Mouse (Mus musculus): ENCODE results near the gene Aimp2.

Gene Aimp2

DNA sequence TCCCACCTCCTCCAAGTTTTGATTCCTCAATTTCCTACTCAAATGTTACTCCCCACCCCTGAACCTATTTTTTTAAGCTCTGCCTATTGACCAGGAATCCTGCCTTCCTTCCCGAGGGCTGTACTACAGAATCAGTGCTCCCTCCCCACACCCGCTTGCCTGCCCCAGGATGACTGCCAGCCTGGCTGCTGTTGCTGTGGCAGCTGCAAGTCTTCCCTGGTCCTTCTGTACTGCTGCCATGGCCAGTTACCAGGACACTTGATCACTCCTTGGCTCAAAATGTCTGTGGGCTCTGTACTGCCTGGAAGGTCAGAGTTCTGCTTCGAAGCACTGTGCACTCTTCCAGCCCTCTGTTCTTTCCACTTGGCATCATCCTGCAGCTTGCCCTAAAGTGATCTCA is 7.5 kb downstream of the Aimp2 start:
- no peak for DNase-seq (ENCODE audit: low read depth, low spot score)

DNA sequence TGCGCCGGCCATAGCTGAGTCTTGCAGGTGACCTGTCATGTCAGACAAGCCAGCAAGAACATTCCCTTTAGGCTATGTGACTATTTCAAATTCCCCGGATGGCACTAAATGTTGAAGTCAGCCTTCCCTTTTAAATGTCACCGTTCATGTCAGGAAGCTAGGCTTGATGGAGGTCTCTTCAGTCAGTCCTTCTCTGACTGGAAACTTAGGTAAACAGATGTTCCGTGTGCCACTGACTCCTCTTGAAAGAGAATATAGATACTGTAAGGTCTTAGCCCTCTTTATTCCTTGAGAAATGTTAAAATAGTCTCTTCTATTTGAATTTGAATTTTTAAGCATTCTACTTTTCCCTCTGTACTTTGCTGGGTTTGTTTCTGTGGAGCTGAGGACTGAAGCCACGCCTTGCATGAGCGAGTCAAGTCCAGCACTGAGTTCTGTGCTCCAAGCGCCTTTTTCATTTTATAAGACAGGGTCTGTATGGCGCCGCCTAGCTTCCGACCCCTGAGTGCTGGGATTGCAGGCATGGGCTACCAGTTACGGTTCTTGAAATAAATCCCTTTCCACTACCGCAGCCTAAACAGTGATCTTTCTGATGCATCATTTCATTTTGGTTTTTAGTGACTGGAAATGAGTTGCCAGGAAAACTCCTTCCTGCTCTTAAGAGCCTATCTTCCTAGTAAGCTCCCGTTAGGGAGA is 11.9 kb downstream of the Aimp2 start, which contains the start of gene Ankrd61:
TSS of gene Ankrd61 (minus strand) at position 51 of the 696 bp plus-strand sequence.
- no peak for DNase-seq (ENCODE audit: low read depth, low spot score)

DNA sequence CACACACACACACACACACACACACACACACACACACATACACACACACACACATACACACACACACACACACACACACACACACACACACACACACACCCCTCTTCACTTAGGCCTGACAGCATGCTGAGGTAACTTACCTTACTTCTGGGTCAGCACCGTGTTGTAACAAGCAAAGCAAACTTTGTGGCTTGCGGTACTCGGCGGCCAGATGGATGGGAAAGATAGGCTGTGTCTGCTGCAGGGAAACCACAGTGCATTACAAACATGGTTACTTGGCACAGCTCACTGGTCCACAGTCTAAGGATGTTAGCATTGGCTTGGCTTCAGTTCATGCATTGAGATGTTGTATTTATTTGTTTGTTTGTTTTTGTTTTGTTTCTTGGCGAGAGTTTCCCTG is 16.3 kb downstream of the Aimp2 start:
- DNase-seq (ENCODE audit: low read depth, low spot score), result no peak

DNA sequence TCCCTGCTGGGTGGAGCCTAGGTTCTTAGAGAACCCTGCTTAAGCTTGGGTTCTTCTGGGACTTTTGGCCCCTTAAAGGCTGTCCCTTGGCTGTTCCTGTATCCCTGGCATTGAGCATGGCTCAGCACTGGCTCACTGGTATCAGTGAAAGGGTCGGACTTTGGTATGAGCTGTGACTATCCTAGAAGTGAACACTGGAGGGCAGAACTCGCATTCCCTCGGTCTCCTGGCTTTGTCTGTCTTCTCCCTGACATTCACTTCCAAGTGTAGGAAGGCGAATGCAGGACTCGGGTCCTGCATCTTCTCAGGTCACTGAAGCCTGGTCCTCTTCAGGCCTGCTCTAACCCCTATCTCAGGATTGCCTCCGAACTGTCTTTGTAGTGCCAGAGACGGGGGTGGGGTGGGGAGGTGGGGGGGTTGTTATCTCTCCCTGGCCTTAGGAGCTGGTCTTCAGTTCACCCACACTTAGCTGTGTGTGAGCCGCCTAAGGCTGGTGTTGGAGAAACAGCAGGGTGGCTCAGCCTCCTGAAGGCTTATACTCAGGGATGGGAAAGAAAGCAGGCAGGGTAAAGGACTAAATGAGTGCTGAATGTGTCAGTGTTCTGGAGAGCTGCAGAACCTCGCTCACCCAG is 17.3 kb downstream of the Aimp2 start:
- no peak for DNase-seq (ENCODE audit: low read depth, low spot score)

DNA sequence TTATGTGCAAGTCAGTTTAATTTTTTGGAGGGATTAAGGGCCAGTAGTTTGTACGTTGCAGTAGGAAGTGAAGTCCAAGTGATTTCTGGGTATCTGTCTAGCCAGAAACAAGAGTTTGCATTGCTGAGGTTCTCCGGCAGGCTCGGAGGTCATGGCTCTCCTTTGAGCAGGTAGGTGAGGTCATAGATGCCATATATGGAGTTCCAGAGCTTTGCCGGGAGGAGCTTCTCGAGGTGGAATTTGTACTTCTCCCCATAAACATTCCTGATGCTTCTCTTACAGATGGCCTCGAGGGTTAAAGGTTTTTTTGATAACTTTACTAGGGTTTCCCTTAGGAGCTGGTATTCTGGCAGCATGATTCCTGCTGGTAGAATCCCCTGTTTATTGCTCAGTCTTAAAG is 18.9 kb downstream of the Aimp2 start:
- no peak for DNase-seq (ENCODE audit: low read depth, low spot score)

DNA sequence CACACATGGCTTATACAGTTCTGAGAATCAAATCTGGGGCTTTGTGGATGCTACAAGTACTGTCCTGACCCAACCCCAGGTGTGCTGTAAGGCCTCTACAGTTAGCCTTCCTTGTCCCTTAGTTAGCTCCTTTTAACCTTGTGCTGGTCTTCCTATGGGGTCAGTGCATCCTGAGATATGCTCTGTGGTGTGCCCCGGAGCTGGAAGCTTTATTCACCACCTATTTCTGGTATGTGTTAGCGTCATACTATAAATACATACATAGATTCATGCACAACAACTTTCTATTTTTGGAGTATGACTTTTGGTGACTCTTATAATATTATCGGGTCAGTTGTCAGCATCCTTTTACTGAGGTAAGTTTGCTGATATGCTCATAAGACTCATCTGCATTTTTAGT is 24.4 kb downstream of the Aimp2 start:
- no peak for DNase-seq (ENCODE audit: low read depth, low spot score)

DNA sequence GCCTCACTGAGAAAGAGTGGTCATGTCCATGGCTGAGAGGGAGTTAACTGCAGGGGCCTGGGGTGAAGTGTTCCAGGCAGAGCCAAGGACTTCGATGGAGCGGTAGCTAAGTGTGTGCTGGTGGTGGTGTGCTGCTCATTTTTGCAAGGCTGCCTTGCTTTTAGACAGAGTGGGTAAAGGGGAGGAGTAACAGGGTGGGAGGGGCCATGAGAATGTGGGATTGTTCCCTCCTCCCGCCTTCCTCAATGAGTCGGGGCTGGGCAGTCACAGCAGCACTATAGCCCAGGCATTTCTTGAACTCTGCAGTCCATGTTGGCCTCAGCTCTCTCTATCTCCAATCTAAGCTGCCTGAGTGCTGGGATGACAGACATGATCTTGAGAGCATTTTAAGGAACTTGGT is 35.1 kb downstream of the Aimp2 start:
- DNase-seq (ENCODE audit: low read depth, low spot score), result no peak

DNA sequence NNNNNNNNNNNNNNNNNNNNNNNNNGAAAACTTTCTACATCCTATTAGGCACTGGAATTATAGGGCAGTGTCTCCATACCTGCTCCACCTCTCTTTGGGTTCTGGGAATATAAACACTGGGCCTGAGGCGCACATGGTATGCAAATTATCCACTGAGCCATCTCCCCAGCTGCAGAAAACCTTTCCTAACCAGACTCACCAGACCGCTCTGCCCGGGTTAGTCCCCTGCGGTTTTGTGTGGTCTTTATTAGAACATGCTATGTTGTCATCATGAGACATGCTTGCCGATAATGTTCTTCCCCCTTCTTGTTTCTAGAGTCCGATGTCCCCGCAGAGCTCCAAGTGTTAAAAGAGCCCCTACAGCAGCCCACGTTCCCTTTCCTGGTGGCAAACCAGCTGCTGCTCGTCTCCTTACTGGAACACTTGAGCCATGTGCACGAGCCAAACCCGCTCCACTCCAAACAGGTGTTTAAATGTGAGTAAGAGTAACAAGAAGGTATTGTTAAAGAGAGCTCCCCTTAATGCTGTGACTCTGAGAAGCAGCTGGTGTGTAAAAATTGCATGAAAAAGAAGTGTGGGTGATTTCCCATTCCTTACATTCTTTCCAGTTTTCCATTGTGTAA is 38.0 kb downstream of the Aimp2 start:
- no peak for DNase-seq (ENCODE audit: low read depth, low spot score)
